Mouse (Mus musculus): ENCODE results near the gene Myl4. TPM values are rescaled to one million over a fixed set of nuclear protein-coding genes. Genes with fewer than 3 reads are reported as not detected.

Myl4 gene
- polyA plus RNA-seq, 1 experiment from 2014 or later: 2.6 TPM

GRCm38 (mm10) chr11:104589570-104589969, 39.1 kb downstream of the Myl4 start:
- no peaks in the 10 kb centered on the region for H3K9me3 ChIP-seq (replicated peaks; ENCODE audit: low read length)
- H3K36me3 ChIP-seq (ENCODE audit: insufficient read depth, low read length): no peaks in the 10 kb centered on the region
- H3K4me1 ChIP-seq (replicated peaks; ENCODE audit: insufficient read depth, low read length): no peaks in the 10 kb centered on the region
- DNase-seq (ENCODE audit: low spot score) (no peak), ATAC-seq (replicated peaks; ENCODE audit: low FRiP score, low read depth) (no peak)
- no peak overlapping the region for H3K9ac ChIP-seq (ENCODE audit: low read depth, low read length)
- no peak overlapping the region for H3K27ac ChIP-seq
- TF ChIP-seq CTCF (IDR thresholded peaks at IDR 0.05; ENCODE audit: low read depth): no peak
- no peaks in the 10 kb centered on the region for H3K27me3 ChIP-seq (ENCODE audit: insufficient read depth, low read length)
- no peak overlapping the region for H3K4me3 ChIP-seq (replicated peaks; ENCODE audit: low read depth, low read length)
- 71% methylated on average over 1 of the region's 1 CpGs for WGBS
- H3K4me2 ChIP-seq (ENCODE audit: low read length): no peak overlapping the region

GRCm38 (mm10) chr11:104590148-104590547, 39.7 kb downstream of the Myl4 start:
- peak; percentile 36 for ATAC-seq (replicated peaks; ENCODE audit: low FRiP score, low read depth)
- peak; percentile 91 for DNase-seq (ENCODE audit: low spot score)
- TF ChIP-seq CTCF (IDR thresholded peaks at IDR 0.05; ENCODE audit: low read depth): peak; percentile 98
- H3K4me2 ChIP-seq (ENCODE audit: low read length): no peak overlapping the region
- 1% methylated on average over 8 of the region's 8 CpGs for WGBS
- H3K9ac ChIP-seq (ENCODE audit: low read depth, low read length): no peak overlapping the region
- no peaks in the 10 kb centered on the region for H3K9me3 ChIP-seq (replicated peaks; ENCODE audit: low read length)
- no peaks in the 10 kb centered on the region for H3K27me3 ChIP-seq (ENCODE audit: insufficient read depth, low read length)
- H3K4me1 ChIP-seq (replicated peaks; ENCODE audit: insufficient read depth, low read length): no peaks in the 10 kb centered on the region
- H3K36me3 ChIP-seq (ENCODE audit: insufficient read depth, low read length): no peaks in the 10 kb centered on the region
- no peak overlapping the region for H3K4me3 ChIP-seq (replicated peaks; ENCODE audit: low read depth, low read length)
- no peak overlapping the region for H3K27ac ChIP-seq

GRCm38 (mm10) chr11:104592066-104592835, 41.8 kb downstream of the Myl4 start:
- Histone ChIP-seq H3K4me2 (ENCODE audit: low read length) (no peak overlapping the region), H3K4me3 (replicated peaks; ENCODE audit: low read depth, low read length) (no peak overlapping the region), H3K27ac (no peak overlapping the region), H3K9ac (ENCODE audit: low read depth, low read length) (no peak overlapping the region), H3K27me3 (ENCODE audit: insufficient read depth, low read length) (no peaks in the 10 kb centered on the region), H3K9me3 (replicated peaks; ENCODE audit: low read length) (no peaks in the 10 kb centered on the region), H3K4me1 (replicated peaks; ENCODE audit: insufficient read depth, low read length) (no peaks in the 10 kb centered on the region), H3K36me3 (ENCODE audit: insufficient read depth, low read length) (no peaks in the 10 kb centered on the region)
- ATAC-seq (replicated peaks; ENCODE audit: low FRiP score, low read depth): no peak
- WGBS: 69% methylated on average over 13 of the region's 13 CpGs
- TF ChIP-seq CTCF (IDR thresholded peaks at IDR 0.05; ENCODE audit: low read depth): no peak
- DNase-seq (ENCODE audit: low spot score): no peak

GRCm38 (mm10) chr11:104596365-104596764, 45.9 kb downstream of the Myl4 start:
- Histone ChIP-seq H3K4me2 (ENCODE audit: low read length) (no peak overlapping the region), H3K36me3 (ENCODE audit: insufficient read depth, low read length) (no peaks in the 10 kb centered on the region), H3K9me3 (replicated peaks; ENCODE audit: low read length) (no peaks in the 10 kb centered on the region), H3K27me3 (ENCODE audit: insufficient read depth, low read length) (no peaks in the 10 kb centered on the region), H3K27ac (no peak overlapping the region), H3K4me1 (replicated peaks; ENCODE audit: insufficient read depth, low read length) (no peaks in the 10 kb centered on the region), H3K4me3 (replicated peaks; ENCODE audit: low read depth, low read length) (no peak overlapping the region), H3K9ac (ENCODE audit: low read depth, low read length) (no peak overlapping the region)
- DNase-seq (ENCODE audit: low spot score) (no peak), ATAC-seq (replicated peaks; ENCODE audit: low FRiP score, low read depth) (no peak)
- 64% methylated on average over 10 of the region's 10 CpGs for WGBS
- no peak for TF ChIP-seq CTCF (IDR thresholded peaks at IDR 0.05; ENCODE audit: low read depth)

- H3K36me3 ChIP-seq (ENCODE audit: insufficient read depth, low read length): no peaks in the 10 kb centered on the region
- DNase-seq (ENCODE audit: low spot score): peak; percentile 77
- H3K27me3 ChIP-seq (ENCODE audit: insufficient read depth, low read length): no peaks in the 10 kb centered on the region
- no peaks in the 10 kb centered on the region for H3K4me1 ChIP-seq (replicated peaks; ENCODE audit: insufficient read depth, low read length)
- H3K9me3 ChIP-seq (replicated peaks; ENCODE audit: low read length): no peaks in the 10 kb centered on the region
- 64% methylated on average over 13 of the region's 13 CpGs for WGBS
- H3K4me3 ChIP-seq (replicated peaks; ENCODE audit: low read depth, low read length): no peak overlapping the region
- TF ChIP-seq CTCF (IDR thresholded peaks at IDR 0.05; ENCODE audit: low read depth): no peak
- no peak overlapping the region for H3K4me2 ChIP-seq (ENCODE audit: low read length)
- H3K27ac ChIP-seq: peak overlapping the region; percentile 42
- no peak for ATAC-seq (replicated peaks; ENCODE audit: low FRiP score, low read depth)
- H3K9ac ChIP-seq (ENCODE audit: low read depth, low read length): no peak overlapping the region
Measured at GRCm38 (mm10) chr11:104599265-104599945, 48.9 kb downstream of the Myl4 start.

- H3K36me3 ChIP-seq (ENCODE audit: insufficient read depth, low read length): no peaks in the 10 kb centered on the region
- TF ChIP-seq CTCF (IDR thresholded peaks at IDR 0.05; ENCODE audit: low read depth): no peak
- H3K4me2 ChIP-seq (ENCODE audit: low read length): no peak overlapping the region
Measured at GRCm38 (mm10) chr11:104600675-104601074, 50.2 kb downstream of the Myl4 start.

More at GRCm38 (mm10) chr11:104600675-104601074, 50.2 kb downstream of the Myl4 start:
- DNase-seq (ENCODE audit: low spot score) (no peak), ATAC-seq (replicated peaks; ENCODE audit: low FRiP score, low read depth) (no peak)
- H3K4me1 ChIP-seq (replicated peaks; ENCODE audit: insufficient read depth, low read length): no peaks in the 10 kb centered on the region
- no peak overlapping the region for H3K9ac ChIP-seq (ENCODE audit: low read depth, low read length)
- 61% methylated on average over 4 of the region's 4 CpGs for WGBS
- H3K27ac ChIP-seq: no peak overlapping the region
- no peaks in the 10 kb centered on the region for H3K9me3 ChIP-seq (replicated peaks; ENCODE audit: low read length)
- H3K4me3 ChIP-seq (replicated peaks; ENCODE audit: low read depth, low read length): no peak overlapping the region
- no peaks in the 10 kb centered on the region for H3K27me3 ChIP-seq (ENCODE audit: insufficient read depth, low read length)

All from kidney, postnatal 0 days (tissue).